Mouse (Mus musculus) neural tube, embryonic 10.5 days (tissue): Measurements from ENCODE around the gene Traf7.
A peak's percentile ranks its signal among the peaks of the same experiment; 100 is the strongest.

ENCODE experiments used
- DNase-seq: peaks from one replicate; pipeline ENCODE4 v3.0.0-alpha.2; 2017; ENCODE audit warnings: low spot score; ENCODE audit errors: extremely low spot score

Traf7 gene

GRCm38 (mm10) chr17:24546234-24546633, 18.5 kb upstream of the Traf7 start:
- no peak for DNase-seq

DNA sequence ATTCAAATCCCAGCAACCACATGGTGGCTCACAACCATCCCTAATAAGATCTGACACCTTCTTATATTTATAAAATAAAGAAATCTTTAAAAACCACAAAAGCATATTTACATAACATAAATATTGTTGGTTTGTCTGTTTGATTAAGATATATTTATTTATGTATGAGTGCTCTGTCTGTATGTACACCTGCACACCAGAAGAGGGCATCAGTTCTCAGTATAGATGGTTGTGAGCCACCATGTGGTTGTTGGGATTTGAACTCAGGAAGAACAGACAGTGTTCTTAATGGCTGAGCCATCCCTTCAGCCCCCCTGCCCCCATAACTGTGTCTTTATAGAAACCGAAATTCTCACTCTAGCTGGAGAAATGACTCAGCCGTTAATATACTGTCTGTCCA, 17.5 kb upstream of the Traf7 start:
- no peak for DNase-seq

GRCm38 (mm10) chr17:24544613-24545012, 16.9 kb upstream of the Traf7 start:
- peak; percentile 26 for DNase-seq

DNA sequence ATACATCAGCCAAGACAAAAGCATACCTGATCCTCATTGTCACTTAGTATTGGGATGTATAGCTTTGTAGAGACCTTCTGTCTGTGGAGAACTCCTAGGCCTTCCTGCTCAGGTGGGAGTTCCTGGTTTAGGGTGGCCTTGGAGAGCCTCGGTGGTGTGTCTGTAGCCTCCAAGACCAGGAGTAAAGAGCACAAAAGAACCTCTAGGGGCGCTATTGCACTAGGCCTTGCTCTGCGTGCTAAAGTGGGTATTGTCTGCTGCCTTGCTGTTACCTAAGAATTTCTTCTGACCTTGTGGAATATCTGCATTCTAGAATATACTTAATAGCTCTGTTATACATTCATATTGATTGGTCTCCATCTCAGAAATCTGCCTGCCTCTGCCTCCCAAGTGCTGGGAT, 12.6 kb upstream of the Traf7 start:
- peak; percentile 27 for DNase-seq

DNA sequence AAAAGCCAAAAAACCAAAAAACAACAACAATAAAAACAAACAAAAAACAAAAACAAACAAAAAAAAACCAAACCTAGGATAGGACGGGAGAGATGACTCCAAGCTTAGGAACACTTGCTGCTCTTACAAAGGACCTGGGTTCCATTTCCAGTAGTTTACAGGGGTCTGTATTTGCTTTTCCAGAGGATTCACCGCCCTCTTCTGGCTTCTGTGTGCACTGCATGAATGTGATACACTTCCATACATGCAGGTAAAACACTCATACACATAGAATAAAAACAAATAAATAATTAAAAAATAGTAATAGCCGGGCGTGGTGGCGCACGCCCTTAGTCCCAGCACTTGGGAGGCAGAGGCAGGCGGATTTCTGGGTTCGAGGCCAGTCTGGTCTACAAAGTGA, 11.2 kb upstream of the Traf7 start:
- DNase-seq: peak; percentile 49

GRCm38 (mm10) chr17:24537536-24537935, 9.8 kb upstream of the Traf7 start:
- DNase-seq: no peak

GRCm38 (mm10) chr17:24535300-24535699, 7.6 kb upstream of the Traf7 start:
- no peak for DNase-seq

DNA sequence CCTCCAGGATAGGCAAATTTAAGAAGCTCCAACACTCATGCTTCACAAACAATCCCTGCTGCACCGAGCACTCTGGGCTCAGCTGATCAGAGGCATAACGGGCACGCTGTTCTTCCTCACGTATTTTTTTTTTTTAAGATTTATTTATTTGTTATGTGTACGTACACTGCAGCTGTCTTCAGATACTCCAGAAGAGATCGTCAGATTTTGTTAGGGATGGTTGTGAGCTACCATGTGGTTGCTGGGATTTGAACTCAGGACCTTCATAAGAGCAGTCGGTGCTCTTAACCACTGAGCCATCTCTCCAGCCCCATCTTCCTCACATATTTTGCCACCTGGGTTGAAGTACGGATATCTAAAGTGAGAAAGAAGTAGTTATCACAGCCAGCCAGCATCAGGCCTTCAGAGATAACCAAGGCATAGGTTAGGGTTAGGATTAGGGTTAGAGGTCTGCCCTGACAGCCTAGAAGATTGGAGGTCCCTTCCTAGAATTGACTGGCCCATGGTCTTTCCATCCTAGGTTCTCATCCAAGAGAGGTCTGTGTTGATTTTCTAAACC, 6.5 kb upstream of the Traf7 start, which contains the start of gene Rab26:
TSS of gene Rab26 (minus strand) at position 51 of the 559 bp plus-strand sequence.
- no peak for DNase-seq

GRCm38 (mm10) chr17:24533099-24533992, 5.6 kb upstream of the Traf7 start:
- peak; percentile 80 for DNase-seq

- no peak for DNase-seq
Observed at GRCm38 (mm10) chr17:24532045-24532444, 4.3 kb upstream of the Traf7 start.

DNA sequence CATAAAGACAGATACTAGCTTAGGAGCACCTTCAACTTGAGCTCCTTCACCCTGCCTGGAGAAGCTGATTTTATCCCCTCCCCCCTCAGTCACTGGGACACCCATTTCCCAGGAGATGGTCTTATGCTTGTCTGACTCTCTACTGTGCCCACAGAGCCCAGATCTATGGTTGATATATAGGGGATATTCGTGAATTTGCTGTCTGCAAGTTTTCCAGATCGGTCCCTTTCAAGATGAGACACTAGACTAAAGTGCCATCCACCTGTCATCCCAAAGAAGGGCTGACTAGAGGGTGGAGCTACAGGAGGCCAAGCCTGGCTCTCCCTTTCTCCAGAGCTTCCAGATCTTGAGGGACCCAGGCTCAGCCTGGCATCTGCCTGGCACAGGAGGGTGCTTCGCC, 3.3 kb upstream of the Traf7 start:
- DNase-seq: no peak

GRCm38 (mm10) chr17:24530361-24531050, 2.8 kb upstream of the Traf7 start:
- no peak for DNase-seq

GRCm38 (mm10) chr17:24529883-24530282, 2.1 kb upstream of the Traf7 start:
- no peak for DNase-seq

- peak; percentile 79 for DNase-seq
Observed at GRCm38 (mm10) chr17:24529007-24529451, 1.3 kb upstream of the Traf7 start.

DNA sequence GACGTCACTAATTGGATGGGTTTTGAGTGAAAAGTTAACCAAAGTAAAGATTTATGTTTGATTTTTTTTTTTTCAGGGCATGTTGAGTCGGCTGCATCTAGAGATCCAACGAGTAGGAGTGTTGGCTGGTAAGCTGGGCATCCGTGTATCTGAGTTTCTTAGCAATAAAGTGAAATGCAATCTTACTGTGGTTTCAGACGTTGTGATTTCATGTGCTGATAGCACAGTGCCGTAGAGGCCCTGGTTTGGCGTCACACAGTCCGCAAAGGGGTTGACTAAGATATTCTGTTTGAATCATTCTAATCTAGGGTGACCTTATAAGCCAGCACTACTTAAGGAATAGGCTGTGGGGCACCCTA, 801 bp upstream of the Traf7 start:
- DNase-seq: no peak

GRCm38 (mm10) chr17:24527315-24527714, 423 bp downstream of the Traf7 start:
- DNase-seq: no peak

DNA sequence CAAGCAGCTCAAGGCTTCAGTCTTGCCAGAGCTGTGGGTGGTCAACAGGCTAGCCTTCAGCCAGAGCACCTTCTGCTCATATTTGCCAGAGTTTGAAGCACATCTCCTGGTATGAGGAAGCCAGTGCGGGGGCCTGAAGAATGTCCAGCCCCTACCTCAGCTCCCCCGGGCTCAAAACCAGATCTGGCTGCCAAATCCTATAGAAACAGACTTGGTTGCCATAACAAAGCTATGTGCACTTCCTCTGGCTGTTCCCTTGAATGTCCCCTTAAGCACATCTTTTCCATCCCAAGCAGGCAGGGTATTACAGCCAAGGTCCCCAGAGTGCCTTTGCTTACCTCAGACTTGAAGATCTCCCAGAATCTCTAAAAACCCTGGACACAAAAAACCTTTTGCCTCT, 3.0 kb downstream of the Traf7 start:
- no peak for DNase-seq

DNA sequence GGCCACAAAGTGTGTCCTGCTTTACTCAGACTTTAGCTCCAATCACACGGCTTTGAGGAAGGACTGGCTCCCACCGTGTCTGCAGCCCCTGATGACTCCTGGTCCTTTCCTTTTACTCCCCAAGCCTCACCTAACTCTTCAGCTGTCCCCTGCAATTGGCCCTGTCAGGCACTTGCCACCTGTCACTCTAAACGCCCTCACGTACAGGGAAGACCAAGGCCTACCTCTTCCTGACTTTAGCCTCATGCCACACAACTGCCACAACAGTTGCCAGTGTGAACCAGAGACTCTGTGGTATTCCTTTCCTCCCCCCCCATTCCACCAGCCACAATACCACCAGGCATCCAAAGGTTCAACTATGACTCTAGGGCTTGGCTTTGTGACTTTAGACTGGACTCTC, 7.3 kb downstream of the Traf7 start:
- DNase-seq: no peak

- no peak for DNase-seq
Observed at GRCm38 (mm10) chr17:24514270-24515257, 13.2 kb downstream of the Traf7 start.

GRCm38 (mm10) chr17:24513609-24514008, 14.1 kb downstream of the Traf7 start:
- DNase-seq: peak; percentile 45
